Mouse (Mus musculus) limb, embryonic 13.5 days (tissue): ENCODE measurements around the gene Olfr1062. TPM values are rescaled to one million over a fixed set of nuclear protein-coding genes. Genes with fewer than 3 reads are reported as not detected.
A peak's percentile ranks its signal among the peaks of the same experiment; 100 is the strongest.
"Not testable (repeated sequence)": the region's sequence is repeated elsewhere in the genome, so short reads cannot be mapped to it uniquely, and the experiment has no call there.

Source experiments
- ATAC-seq: fragments of 200-750 bp; cut with Nextera tagmentation; 2 replicates; pipeline ENCODE4 v1.8.0; 2017; ENCODE audit warnings: low read depth, moderate number of reproducible peaks, moderate TSS enrichment; ENCODE audit not compliant: low FRiP score
- H3K27ac ChIP-seq: fragments of 300-500 bp; sonication (generic); 2 replicates; pipeline ENCODE4 v1.5.1; 2015; ENCODE audit warnings: inconsistent platforms, mild to moderate bottlenecking, moderate library complexity
- H3K27me3 ChIP-seq: fragments of 300-500 bp; sonication (generic); 2 replicates; pipeline ENCODE4 v1.6.1; 2015; ENCODE audit warnings: mild to moderate bottlenecking, inconsistent platforms
- H3K36me3 ChIP-seq: fragments of 300-500 bp; sonication (generic); 2 replicates; pipeline ENCODE4 v1.6.1; 2015; ENCODE audit warnings: inconsistent platforms, mild to moderate bottlenecking, moderate library complexity
- H3K4me1 ChIP-seq: fragments of 300-500 bp; sonication (generic); 2 replicates; pipeline ENCODE4 v1.6.1; 2015; ENCODE audit warnings: inconsistent platforms
- H3K4me2 ChIP-seq: fragments of 300-500 bp; sonication (generic); replicated peaks from 2 replicates; pipeline ENCODE4 v1.6.1; 2015; ENCODE audit warnings: inconsistent platforms, mild to moderate bottlenecking, moderate library complexity
- H3K4me3 ChIP-seq: fragments of 300-500 bp; sonication (generic); 2 replicates; pipeline ENCODE4 v1.5.1; 2015; ENCODE audit warnings: moderate library complexity, mild to moderate bottlenecking, inconsistent platforms
- H3K9ac ChIP-seq: fragments of 300-500 bp; sonication (generic); 2 replicates; pipeline ENCODE4 v1.6.1; 2015; ENCODE audit warnings: mild to moderate bottlenecking, inconsistent platforms
- H3K9me3 ChIP-seq: fragments of 300-500 bp; sonication (generic); 2 replicates; pipeline ENCODE4 v1.6.1; 2016; ENCODE audit warnings: inconsistent platforms
- WGBS: fragments of 180-500 bp; shearing (Covaris S2); methylation state at CpG from one replicate; pipeline ENCODE4 v1.1.7; 2015; 5-methylcytosine and 5-hydroxymethylcytosine counted together
- polyA plus RNA-seq: library from polyadenylated mRNA; unstranded; fragments of >200 nt; fragmentation: Nextera tagmentation; extraction: Ambion mirVana; gene quantifications from 2 replicates; pipeline ENCODE4 v1.2.1, GENCODE M21; 2015

Olfr1062 gene
- not detected in 2 replicates for polyA plus RNA-seq

GRCm38 (mm10) chr2:86426649-86427048 lies at the start of gene Olfr1062:
Gene Olfr1062, minus strand, starts transcription at chr2:86426749.
- H3K27me3 ChIP-seq, H3K9ac ChIP-seq, H3K4me2 ChIP-seq, ATAC-seq, H3K27ac ChIP-seq, H3K4me3 ChIP-seq, H3K4me1 ChIP-seq, H3K9me3 ChIP-seq, H3K36me3 ChIP-seq: not testable (repeated sequence)

GRCm38 (mm10) chr2:86464442-86465109 lies 38.0 kb upstream of the Olfr1062 start:
- Histone ChIP-seq H3K4me1 (no peaks in the 10 kb centered on the region), H3K27ac (no peak overlapping the region), H3K4me3 (no peak overlapping the region), H3K36me3 (no peaks in the 10 kb centered on the region), H3K4me2 (0 out of 2 replicates have a peak overlapping the region, but pooled peaks have one; percentile 19), H3K9me3 (no peaks in the 10 kb centered on the region), H3K9ac (no peak overlapping the region), H3K27me3 (no peaks in the 10 kb centered on the region)
- ATAC-seq: no peak; the same call in 1 of the 2 replicates
- 33% methylated on average over 10 of the region's 10 CpGs for WGBS

GRCm38 (mm10) chr2:86460434-86460833 lies 33.9 kb upstream of the Olfr1062 start:
- Histone ChIP-seq H3K36me3 (no peaks in the 10 kb centered on the region), H3K27ac (no peak overlapping the region), H3K9me3 (no peaks in the 10 kb centered on the region), H3K4me3 (no peak overlapping the region), H3K9ac (no peak overlapping the region), H3K27me3 (no peaks in the 10 kb centered on the region), H3K4me2 (no peak overlapping the region), H3K4me1 (no peaks in the 10 kb centered on the region)
- WGBS: 68% methylated on average over 1 of the region's 1 CpGs
- no peak for ATAC-seq

GRCm38 (mm10) chr2:86456169-86456568 lies 29.6 kb upstream of the Olfr1062 start, which contains the start of gene Olfr1066:
Gene Olfr1066, minus strand, starts transcription at chr2:86456269.
- Histone ChIP-seq H3K27ac (no peak within 1 kb of the TSS), H3K27me3 (no peaks in the 10 kb centered on the region), H3K4me1 (no peaks in the 10 kb centered on the region), H3K36me3 (no peaks in the 10 kb centered on the region), H3K9me3 (no peaks in the 10 kb centered on the region), H3K4me3 (no peak within 1 kb of the TSS), H3K9ac (no peak within 1 kb of the TSS), H3K4me2 (no peak within 1 kb of the TSS)
- 95% methylated on average over 1 of the region's 1 CpGs for whole genome bisulfite sequencing
- ATAC-seq: no peak

- not testable (repeated sequence) for H3K36me3 ChIP-seq, H3K4me2 ChIP-seq, H3K4me3 ChIP-seq, H3K4me1 ChIP-seq, H3K9me3 ChIP-seq, H3K27me3 ChIP-seq, H3K9ac ChIP-seq, H3K27ac ChIP-seq, ATAC-seq
- 90% methylated on average over 1 of the region's 1 CpGs for WGBS
Observed at GRCm38 (mm10) chr2:86450491-86450890, 23.9 kb upstream of the Olfr1062 start, which contains the start of gene Olfr1065. Gene Olfr1065, minus strand, starts transcription at chr2:86450591.

GRCm38 (mm10) chr2:86442101-86442500 lies 15.6 kb upstream of the Olfr1062 start:
- not testable (repeated sequence) for H3K4me1 ChIP-seq, H3K36me3 ChIP-seq, H3K9ac ChIP-seq, ATAC-seq, H3K27me3 ChIP-seq, H3K9me3 ChIP-seq, H3K4me2 ChIP-seq, H3K27ac ChIP-seq, H3K4me3 ChIP-seq
- 71% methylated on average over 1 of the region's 1 CpGs for WGBS

GRCm38 (mm10) chr2:86428511-86428910 lies 2.0 kb upstream of the Olfr1062 start:
- not testable (repeated sequence) for H3K36me3 ChIP-seq, H3K27me3 ChIP-seq, H3K4me2 ChIP-seq, H3K9ac ChIP-seq, H3K27ac ChIP-seq, ATAC-seq, H3K9me3 ChIP-seq, H3K4me3 ChIP-seq, H3K4me1 ChIP-seq
- 93% methylated on average over 8 of the region's 8 CpGs for WGBS

GRCm38 (mm10) chr2:86413950-86414349 lies 12.6 kb downstream of the Olfr1062 start, which contains the start of gene Olfr1061:
Gene Olfr1061, minus strand, starts transcription at chr2:86414050.
- ATAC-seq: no peak
- Histone ChIP-seq H3K9ac (no peak within 1 kb of the TSS), H3K4me3 (no peak within 1 kb of the TSS), H3K27me3 (no peaks in the 10 kb centered on the region), H3K4me2 (no peak within 1 kb of the TSS), H3K27ac (no peak within 1 kb of the TSS), H3K4me1 (no peaks in the 10 kb centered on the region), H3K9me3 (no peaks in the 10 kb centered on the region), H3K36me3 (no peaks in the 10 kb centered on the region)
- WGBS: 84% methylated on average over 1 of the region's 1 CpGs

GRCm38 (mm10) chr2:86395114-86395513 lies 31.4 kb downstream of the Olfr1062 start:
- Histone ChIP-seq H3K27me3 (no peaks in the 10 kb centered on the region), H3K9me3 (no peaks in the 10 kb centered on the region), H3K9ac (no peak overlapping the region), H3K27ac (no peak overlapping the region), H3K4me2 (no peak overlapping the region), H3K4me3 (no peak overlapping the region), H3K4me1 (no peaks in the 10 kb centered on the region), H3K36me3 (no peaks in the 10 kb centered on the region)
- WGBS: 76% methylated on average over 2 of the region's 2 CpGs
- no peak for ATAC-seq

GRCm38 (mm10) chr2:86388461-86388860 lies 38.1 kb downstream of the Olfr1062 start, which contains the start of gene Olfr1058:
Gene Olfr1058, minus strand, starts transcription at chr2:86388561.
- H3K9ac ChIP-seq, H3K36me3 ChIP-seq, H3K27ac ChIP-seq, H3K27me3 ChIP-seq, H3K4me1 ChIP-seq, ATAC-seq, H3K4me2 ChIP-seq, H3K4me3 ChIP-seq, H3K9me3 ChIP-seq: not testable (repeated sequence)

GRCm38 (mm10) chr2:86378293-86378692 lies 48.3 kb downstream of the Olfr1062 start, which contains the start of gene Olfr1057:
Gene Olfr1057, minus strand, starts transcription at chr2:86378393.
- no peak for ATAC-seq
- no peaks in the 10 kb centered on the region for H3K4me1 ChIP-seq
- no peak within 1 kb of the TSS for H3K4me3 ChIP-seq
- no peaks in the 10 kb centered on the region for H3K9me3 ChIP-seq
- H3K27me3 ChIP-seq: no peaks in the 10 kb centered on the region
- H3K9ac ChIP-seq: no peak within 1 kb of the TSS
- no peak within 1 kb of the TSS for H3K4me2 ChIP-seq
- H3K27ac ChIP-seq: no peak within 1 kb of the TSS
- no peaks in the 10 kb centered on the region for H3K36me3 ChIP-seq
